Mouse (Mus musculus) c-Kit-positive CD71-negative TER-119-negative erythroid progenitor cells, embryonic 14.5 days (primary cell): ENCODE measurements at regions not wholly inside any gene's neighbourhood (a gene's known extent, or its start where the extent isn't known, plus 50 kb on each side); places are given as distances from the start of the nearest gene placed in this dataset.

Experiments
- DNase-seq: peaks from one replicate; pipeline ENCODE4 v3.0.0-alpha.2; 2013; ENCODE audit warnings: low read depth

GRCm38 (mm10) chr19:52534758-52535157, 270.7 kb downstream of the Ins1 start:
- DNase-seq = no peak

GRCm38 (mm10) chr19:52525509-52525908, 261.4 kb downstream of the Ins1 start:
- no peak for DNase-seq

GRCm38 (mm10) chr19:52503331-52503730, 239.2 kb downstream of the Ins1 start:
- DNase-seq = no peak
